Mouse (Mus musculus) heart, embryonic 14.5 days (tissue): ENCODE data around the gene Trak1. TPM values are rescaled to one million over a fixed set of nuclear protein-coding genes. Genes with fewer than 3 reads are reported as not detected.

Experiments
- ATAC-seq: fragments of 200-750 bp; cut with Nextera tagmentation; 2 replicates; pipeline ENCODE4 v1.8.0; 2017; ENCODE audit warnings: low read depth, moderate TSS enrichment; ENCODE audit not compliant: insufficient number of reproducible peaks, insufficient read depth, low FRiP score
- H3K27ac ChIP-seq, 2 experiments: fragments of 200-500 bp in 1 of 2; fragments of 300-500 bp in 1 of 2; sonication (generic) in 1 of 2; replicated peaks in 1 of 2; 2 replicates each; pipeline ENCODE4 v1.5.1; 2012 to 2014; ENCODE audit warnings: low read depth in 2 of 2, low read length in 2 of 2, control low read depth in 1 of 2, mild to moderate bottlenecking in 1 of 2, mixed read lengths in 1 of 2; ENCODE audit not compliant: control insufficient read depth in 1 of 2, insufficient read depth in 1 of 2
- H3K27me3 ChIP-seq: fragments of 300-500 bp; sonication (generic); 2 replicates; pipeline ENCODE4 v1.6.1; 2014; ENCODE audit warnings: mild to moderate bottlenecking, low read length, control low read depth; ENCODE audit not compliant: control insufficient read depth, insufficient read depth
- H3K36me3 ChIP-seq: fragments of 300-500 bp; sonication (generic); 2 replicates; pipeline ENCODE4 v1.6.1; 2014; ENCODE audit warnings: mild to moderate bottlenecking, control low read depth, low read length, mixed read lengths; ENCODE audit not compliant: control insufficient read depth, insufficient read depth
- H3K4me1 ChIP-seq, 2 experiments: fragments of 200-500 bp in 1 of 2; fragments of 300-500 bp in 1 of 2; sonication (generic) in 1 of 2; 2 replicates each; pipeline ENCODE4 v1.6.1; 2012 to 2014; ENCODE audit warnings: low read length in 2 of 2, control low read depth in 1 of 2, mixed read lengths in 1 of 2; ENCODE audit not compliant: control insufficient read depth in 2 of 2, insufficient read depth in 2 of 2
- H3K4me2 ChIP-seq: fragments of 300-500 bp; sonication (generic); 2 replicates; pipeline ENCODE4 v1.6.1; 2014; ENCODE audit warnings: mild to moderate bottlenecking, low read length
- H3K4me3 ChIP-seq, 2 experiments: fragments of 200-500 bp in 1 of 2; fragments of 300-500 bp in 1 of 2; sonication (generic) in 1 of 2; 2 replicates each; pipeline ENCODE4 v1.5.1; 2012 to 2014; ENCODE audit warnings: low read length in 2 of 2, mild to moderate bottlenecking in 2 of 2, control low read depth in 1 of 2, low read depth in 1 of 2, moderate library complexity in 1 of 2; ENCODE audit not compliant: control insufficient read depth in 1 of 2, insufficient read depth in 1 of 2
- H3K9ac ChIP-seq: fragments of 300-500 bp; sonication (generic); 2 replicates; pipeline ENCODE4 v1.6.1; 2014; ENCODE audit warnings: mild to moderate bottlenecking, low read length
- H3K9me3 ChIP-seq: fragments of 300-500 bp; sonication (generic); 2 replicates; pipeline ENCODE4 v1.6.1; 2016; ENCODE audit warnings: low read length, control low read depth; ENCODE audit not compliant: control insufficient read depth
- WGBS: fragments of 180-500 bp; shearing (Covaris S2); extraction: QIAGEN DNeasy Blood & Tissue Kit; methylation state at CpG from one replicate; pipeline ENCODE4 v1.1.7; 2014; 5-methylcytosine and 5-hydroxymethylcytosine counted together
- polyA plus RNA-seq: library from polyadenylated mRNA; unstranded; fragments of >200 nt; fragmentation: Nextera tagmentation; extraction: Ambion mirVana; gene quantifications from 2 replicates; pipeline ENCODE4 v1.2.1, GENCODE M21; 2014

Gene Trak1
- polyA plus RNA-seq, 1 experiment from 2014 or later: 41.3 TPM

DNA sequence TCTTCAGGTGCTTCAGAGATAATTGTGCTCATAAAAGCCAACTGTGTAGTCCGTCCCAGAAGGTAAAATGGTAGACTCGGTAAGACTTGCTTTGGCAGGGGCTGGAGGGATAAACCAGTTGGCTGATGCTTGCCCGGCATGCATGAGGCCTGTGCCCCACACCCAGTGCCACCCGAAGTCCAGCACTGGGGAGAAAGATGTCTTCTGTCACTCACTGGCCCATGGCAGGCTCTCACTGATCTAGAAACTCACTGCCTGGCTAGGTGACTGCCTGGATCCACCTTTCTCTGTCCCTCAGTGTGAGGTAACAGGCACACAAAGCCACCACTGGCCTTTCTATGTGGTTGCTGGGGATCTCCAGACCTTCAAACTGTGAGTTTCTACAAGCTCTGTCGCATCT lies 36.3 kb downstream of the Trak1 start:
- Histone ChIP-seq H3K27ac (peak overlapping the region; percentile 36 to 62), H3K9ac (no peak overlapping the region; the same call in 1 of the 2 replicates), H3K36me3 (peaks cover 2% of the 10 kb centered on the region; the same call in 1 of the 2 replicates), H3K4me2 (no peak overlapping the region), H3K4me1 (peaks cover 71 to 94% of the 10 kb centered on the region in 2 experiments), H3K4me3 (no peak overlapping the region), H3K27me3 (no peaks in the 10 kb centered on the region), H3K9me3 (no peaks in the 10 kb centered on the region)
- ATAC-seq: no peak
- 78% methylated on average over 5 of the region's 5 CpGs for WGBS

DNA sequence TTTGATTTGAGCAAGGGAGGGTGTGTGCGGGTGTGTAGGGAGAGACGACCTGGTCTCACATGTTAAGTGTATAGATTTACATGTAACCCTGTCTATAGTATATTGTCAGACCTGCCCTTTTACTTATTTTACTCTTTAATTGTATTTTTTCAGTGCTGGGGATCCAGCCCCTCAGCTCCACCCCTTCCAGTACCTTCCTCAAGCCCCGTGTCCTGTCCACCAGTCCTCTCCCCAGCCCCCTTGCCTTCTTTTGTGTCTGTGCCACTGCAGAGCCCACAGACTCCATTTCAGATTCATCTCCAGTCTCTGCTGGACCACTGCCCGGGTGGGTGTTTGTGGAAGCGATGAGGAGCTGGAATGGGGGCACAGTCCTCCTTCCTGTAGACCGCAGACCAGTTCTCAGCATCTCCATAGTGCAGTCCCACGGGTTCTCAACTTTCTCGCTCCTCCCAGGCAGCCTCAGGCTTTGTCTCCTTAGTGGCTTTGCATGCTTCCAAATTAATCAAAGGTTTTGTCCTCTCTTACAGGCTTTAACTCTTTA lies 37.1 kb downstream of the Trak1 start:
- H3K4me1 ChIP-seq: peaks cover 67 to 90% of the 10 kb centered on the region in 2 experiments
- H3K4me2 ChIP-seq: no peak overlapping the region
- H3K27me3 ChIP-seq: no peaks in the 10 kb centered on the region
- H3K4me3 ChIP-seq: no peak overlapping the region
- H3K9ac ChIP-seq: peak overlapping the region; percentile 45
- H3K27ac ChIP-seq: peak overlapping the region; percentile 46 to 58
- WGBS: 61% methylated on average over 8 of the region's 8 CpGs
- no peaks in the 10 kb centered on the region for H3K36me3 ChIP-seq
- ATAC-seq: no peak
- H3K9me3 ChIP-seq: no peaks in the 10 kb centered on the region

DNA sequence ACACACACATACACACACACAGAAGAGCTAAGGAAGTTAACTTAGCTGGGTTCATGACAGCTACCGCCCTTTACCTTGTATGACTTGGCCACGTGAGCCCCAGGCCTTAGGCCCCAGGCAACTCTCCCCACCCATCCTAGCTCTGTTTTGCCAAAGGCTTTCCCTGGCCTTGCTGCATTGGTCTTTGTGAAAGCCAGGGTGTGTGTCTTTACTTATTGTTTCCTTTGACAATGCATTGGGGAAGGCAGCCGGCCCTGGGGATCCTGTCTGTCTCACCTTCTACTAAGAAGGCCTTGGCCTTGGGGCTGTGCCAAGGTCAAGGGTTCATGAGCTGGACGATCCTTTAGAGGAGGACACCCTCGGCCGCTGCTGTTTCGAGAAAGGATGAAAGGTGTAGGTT lies 38.3 kb downstream of the Trak1 start:
- Histone ChIP-seq H3K9ac (peak overlapping the region; percentile 46; the same call in 1 of the 2 replicates), H3K4me3 (no peak overlapping the region), H3K36me3 (0 out of 2 replicates have a peak, but pooled peaks cover 3% of the 10 kb centered on the region), H3K4me1 (peaks cover 58 to 78% of the 10 kb centered on the region in 2 experiments), H3K27me3 (no peaks in the 10 kb centered on the region), H3K4me2 (no peak overlapping the region), H3K27ac (peak overlapping the region; percentile 1 to 62; a peak in 3 of 4 replicates), H3K9me3 (no peaks in the 10 kb centered on the region)
- 50% methylated on average over 7 of the region's 7 CpGs for WGBS
- no peak for ATAC-seq

DNA sequence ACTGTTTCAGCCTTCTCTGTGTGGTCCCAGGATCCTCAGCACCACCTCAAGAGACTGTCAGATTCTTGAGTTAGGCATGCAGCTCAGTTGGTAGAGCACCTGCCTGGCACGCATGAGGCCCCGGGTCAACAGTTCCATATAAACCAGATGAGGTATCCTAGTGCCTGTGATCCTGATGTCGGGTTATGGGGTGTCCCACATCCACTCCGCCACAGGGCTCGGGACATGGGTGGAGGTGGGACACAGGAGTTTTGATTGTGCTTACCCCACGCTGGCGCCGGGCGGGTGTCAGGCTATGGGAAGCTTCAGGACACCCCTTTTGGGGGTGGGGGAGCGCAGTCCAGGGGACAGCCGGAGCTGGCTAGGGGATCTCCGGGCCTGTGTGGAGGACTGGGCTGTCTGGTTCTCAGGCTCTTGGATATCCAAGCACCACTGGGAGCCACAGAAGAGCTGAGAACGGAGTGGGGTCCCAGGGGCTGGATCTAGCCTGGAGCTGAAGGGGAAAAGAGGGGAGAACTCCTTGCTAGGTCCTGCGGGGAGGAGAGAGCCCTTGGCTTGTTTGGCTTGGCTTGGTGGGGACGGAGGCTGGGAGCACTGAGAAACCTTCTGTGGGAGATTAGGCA lies 39.1 kb downstream of the Trak1 start:
- Histone ChIP-seq H3K27ac (peak overlapping the region; percentile 27 to 85; a peak in 3 of 4 replicates), H3K9ac (no peak overlapping the region), H3K27me3 (no peaks in the 10 kb centered on the region), H3K4me1 (peaks cover 54 to 71% of the 10 kb centered on the region in 2 experiments), H3K9me3 (no peaks in the 10 kb centered on the region), H3K4me3 (no peak overlapping the region), H3K4me2 (no peak overlapping the region), H3K36me3 (0 out of 2 replicates have a peak, but pooled peaks cover 3% of the 10 kb centered on the region)
- ATAC-seq: no peak
- 90% methylated on average over 15 of the region's 15 CpGs for WGBS

DNA sequence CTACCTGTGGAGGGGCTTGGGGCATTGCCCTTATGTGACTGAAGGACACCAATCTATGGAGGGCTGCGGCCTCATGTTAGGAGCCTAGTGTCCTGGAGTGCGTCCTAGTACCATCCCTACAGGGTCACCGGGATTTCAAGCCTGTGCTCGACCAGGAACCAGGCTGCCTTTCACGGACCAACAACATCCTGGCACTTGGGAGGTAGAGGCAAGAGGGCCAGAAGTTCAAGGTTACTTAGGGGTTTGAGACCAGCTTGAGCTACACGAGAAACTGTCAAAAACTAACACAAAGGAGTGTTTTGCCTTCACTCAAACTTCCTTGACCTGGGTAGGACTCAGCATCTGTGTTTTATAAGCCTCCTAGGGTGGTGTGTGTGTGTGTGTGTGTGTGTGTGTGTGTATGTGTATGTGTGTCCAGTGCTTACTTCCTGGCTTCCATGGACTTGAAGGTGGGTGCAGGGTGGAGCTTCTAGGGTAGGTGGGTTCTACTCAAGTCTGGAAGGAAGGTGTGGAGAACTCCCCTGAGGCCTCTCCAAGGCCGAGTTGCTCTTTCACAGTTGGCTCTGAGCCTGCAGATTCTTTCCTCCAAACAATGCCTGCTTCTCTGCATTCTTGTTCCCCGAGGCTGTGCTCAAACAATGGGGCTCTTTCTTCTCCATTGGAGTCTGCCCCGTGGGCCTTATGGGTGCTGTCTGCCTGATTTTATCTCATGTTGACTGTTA lies 40.1 kb downstream of the Trak1 start:
- Histone ChIP-seq H3K4me3 (no peak overlapping the region), H3K4me1 (peaks cover 46 to 71% of the 10 kb centered on the region in 2 experiments), H3K27me3 (no peaks in the 10 kb centered on the region), H3K4me2 (peak overlapping the region; percentile 25; the same call in 1 of the 2 replicates), H3K27ac (peak overlapping the region; percentile 65 to 85), H3K36me3 (peaks cover 6% of the 10 kb centered on the region; the same call in 1 of the 2 replicates), H3K9me3 (no peaks in the 10 kb centered on the region), H3K9ac (peak overlapping the region; percentile 48; the same call in 1 of the 2 replicates)
- peak; percentile 29; the same call in 1 of the 2 replicates for ATAC-seq
- WGBS: 50% methylated on average over 9 of the region's 9 CpGs

DNA sequence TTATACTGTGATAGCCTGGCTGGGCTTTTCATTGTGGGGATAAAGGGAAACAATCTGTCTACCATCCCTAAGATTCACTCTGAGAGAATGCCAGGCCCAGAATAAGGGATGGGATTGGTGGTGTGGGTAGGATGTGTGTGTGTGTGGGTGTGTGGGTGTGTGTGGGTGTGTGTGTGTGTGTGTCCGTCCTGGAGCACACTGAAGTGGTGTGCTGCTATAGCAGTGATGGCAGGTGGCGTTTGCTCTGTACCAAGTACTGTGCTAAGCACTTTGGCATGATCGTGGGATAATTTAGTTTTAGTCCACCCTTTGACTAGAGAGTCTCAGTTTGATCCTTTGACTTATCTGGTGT lies 40.6 kb downstream of the Trak1 start:
- Histone ChIP-seq H3K9ac (peak overlapping the region; percentile 48; the same call in 1 of the 2 replicates), H3K27ac (peak overlapping the region; percentile 65 to 85), H3K36me3 (peaks cover 6% of the 10 kb centered on the region; the same call in 1 of the 2 replicates), H3K4me3 (no peak overlapping the region), H3K4me2 (peak overlapping the region; percentile 25; the same call in 1 of the 2 replicates), H3K27me3 (no peaks in the 10 kb centered on the region), H3K4me1 (peaks cover 49 to 71% of the 10 kb centered on the region in 2 experiments), H3K9me3 (no peaks in the 10 kb centered on the region)
- WGBS: 77% methylated on average over 3 of the region's 3 CpGs
- 0 out of 2 replicates have a peak, but pooled peaks have one; percentile 1 for ATAC-seq

DNA sequence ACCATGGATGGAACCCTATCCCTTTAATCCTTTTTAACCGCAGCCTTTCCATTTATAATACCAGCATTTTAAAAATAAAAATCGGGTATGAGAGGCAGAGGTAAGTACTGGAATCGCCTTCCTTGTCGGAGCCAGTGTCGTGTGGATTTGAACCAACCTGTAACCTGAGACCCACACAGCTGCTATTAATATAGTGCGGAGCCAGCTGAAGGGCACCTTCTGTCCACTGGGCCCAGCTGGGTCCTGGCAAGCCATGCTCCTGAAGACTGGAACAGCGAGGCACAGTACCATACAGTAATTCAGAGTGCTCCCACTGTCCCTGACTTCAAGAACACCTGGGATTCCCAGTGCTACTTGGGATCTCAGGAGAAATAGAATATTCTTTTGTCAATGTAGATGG lies 44.5 kb downstream of the Trak1 start:
- Histone ChIP-seq H3K27me3 (no peaks in the 10 kb centered on the region), H3K9me3 (no peaks in the 10 kb centered on the region), H3K4me2 (no peak overlapping the region), H3K36me3 (peaks cover 6% of the 10 kb centered on the region; the same call in 1 of the 2 replicates), H3K4me1 (peaks cover 42 to 68% of the 10 kb centered on the region in 2 experiments), H3K27ac (0 out of 4 replicates have a peak overlapping the region, but pooled peaks of 1 of the 2 experiments have one; percentile 37), H3K4me3 (no peak overlapping the region), H3K9ac (peak overlapping the region; percentile 48; the same call in 1 of the 2 replicates)
- no peak; the same call in 1 of the 2 replicates for ATAC-seq
- WGBS: 74% methylated on average over 7 of the region's 7 CpGs
